Mouse (Mus musculus) myocyte (in vitro differentiated cells): Measurements from ENCODE around the gene Zdhhc12. TPM values are rescaled to one million over a fixed set of nuclear protein-coding genes. Genes with fewer than 3 reads are reported as not detected.
"Not testable (repeated sequence)": the region's sequence is repeated elsewhere in the genome, so short reads cannot be mapped to it uniquely, and the experiment has no call there.

Source experiments
- H3K27me3 ChIP-seq: one replicate; pipeline ENCODE4 v1.6.1; 2011; ENCODE audit not compliant: control insufficient read depth, insufficient read depth, insufficient read length
- H3K36me3 ChIP-seq: one replicate; pipeline ENCODE4 v1.6.1; 2011; ENCODE audit not compliant: control insufficient read depth, insufficient read depth
- H3K4me2 ChIP-seq: one replicate; pipeline ENCODE4 v1.6.1; 2011; ENCODE audit warnings: low read depth, control low read depth
- H3K4me3 ChIP-seq: one replicate; pipeline ENCODE4 v1.5.1; 2011; ENCODE audit warnings: mild to moderate bottlenecking, control low read depth, moderate library complexity
- H3K79me2 ChIP-seq: one replicate; pipeline ENCODE4 v1.6.1; 2011; ENCODE audit not compliant: control insufficient read depth, insufficient read depth
- H3ac ChIP-seq: one replicate; pipeline ENCODE4 v1.6.1; 2011; ENCODE audit not compliant: control insufficient read depth, insufficient read length
- CEBPB ChIP-seq: IDR thresholded peaks from 2 replicates; pipeline ENCODE4 v1.6.1; 2011; ENCODE audit warnings: mild to moderate bottlenecking, moderate library complexity; ENCODE audit not compliant: poor library complexity, insufficient read depth, severe bottlenecking
- E2F4 ChIP-seq: IDR thresholded peaks from one replicate; pipeline ENCODE4 v1.6.1; 2011; ENCODE audit warnings: mild to moderate bottlenecking, control low read depth, moderate library complexity; ENCODE audit not compliant: insufficient read depth
- MAX ChIP-seq: IDR thresholded peaks from one replicate; pipeline ENCODE4 v1.6.1; 2011; ENCODE audit warnings: low read depth, mild to moderate bottlenecking, control low read depth
- MYOD1 ChIP-seq, 3 experiments: IDR thresholded peaks; one replicate each; pipeline ENCODE4 v1.6.1; 2011; ENCODE audit warnings: control low read depth in 2 of 3, low read depth in 2 of 3, mild to moderate bottlenecking in 2 of 3, moderate library complexity in 1 of 3; ENCODE audit not compliant: insufficient read length in 2 of 3, control insufficient read depth in 1 of 3
- MYOG ChIP-seq, 3 experiments: IDR thresholded peaks; one replicate each; pipeline ENCODE4 v1.6.1; 2011; ENCODE audit warnings: control low read depth in 2 of 3, low read depth in 2 of 3, mild to moderate bottlenecking in 2 of 3; ENCODE audit not compliant: insufficient read length in 2 of 3, control insufficient read depth in 1 of 3, insufficient read depth in 1 of 3
- POLR2A ChIP-seq: IDR thresholded peaks from one replicate; pipeline ENCODE4 v1.6.1; 2011; ENCODE audit warnings: low read depth, mild to moderate bottlenecking, control low read depth, moderate library complexity; ENCODE audit not compliant: insufficient read length
- POLR2AphosphoS2 ChIP-seq: IDR thresholded peaks from one replicate; pipeline ENCODE4 v1.6.1; 2011; ENCODE audit warnings: low read depth, control low read depth; ENCODE audit not compliant: insufficient read length
- REST ChIP-seq: IDR thresholded peaks from one replicate; pipeline ENCODE4 v1.6.1; 2011; ENCODE audit warnings: mild to moderate bottlenecking, control low read depth, moderate library complexity; ENCODE audit not compliant: insufficient read depth, insufficient read length
- SRF ChIP-seq: IDR thresholded peaks from one replicate; pipeline ENCODE4 v1.6.1; 2011; ENCODE audit warnings: low read depth; ENCODE audit not compliant: control insufficient read depth, insufficient read length
- TCF12 ChIP-seq: IDR thresholded peaks from one replicate; pipeline ENCODE4 v1.6.1; 2011; ENCODE audit warnings: mild to moderate bottlenecking, control low read depth; ENCODE audit not compliant: poor library complexity, insufficient read depth, severe bottlenecking
- TCF3 ChIP-seq: IDR thresholded peaks from one replicate; pipeline ENCODE4 v1.6.1; 2011; ENCODE audit warnings: low read depth, control low read depth; ENCODE audit not compliant: insufficient read length
- USF1 ChIP-seq: IDR thresholded peaks from one replicate; pipeline ENCODE4 v1.6.1; 2011; ENCODE audit warnings: low read depth, mild to moderate bottlenecking, control low read depth, moderate library complexity
- polyA plus RNA-seq: library from polyadenylated mRNA; unstranded; fragments of >200 nt; fragmentation: generic; extraction: Trizol; gene quantifications from one replicate; pipeline ENCODE4 v1.2.1, GENCODE M21; 2012; ENCODE audit warnings: missing spikeins

Gene Zdhhc12
- polyA plus RNA-seq, 1 experiment, result 20.8 TPM

- H3K4me2 ChIP-seq, result no peak overlapping the region
- H3K36me3 ChIP-seq, result no peaks in the 10 kb centered on the region
- no peak for TF ChIP-seq MYOD1 (IDR thresholded peaks at IDR 0.05; ENCODE audit: control insufficient read depth in 1 of 3, insufficient read length in 2 of 3, low read depth in 2 of 3)
- no peak for TF ChIP-seq POLR2A
- no peak for TF ChIP-seq MYOG (IDR thresholded peaks at IDR 0.05; ENCODE audit: control insufficient read depth in 1 of 3, insufficient read depth in 1 of 3, insufficient read length in 2 of 3, low read depth in 2 of 3)
- H3K4me3 ChIP-seq, result no peak overlapping the region
- H3ac ChIP-seq, result no peak overlapping the region
- no peaks in the 10 kb centered on the region for H3K27me3 ChIP-seq
- no peaks in the 10 kb centered on the region for H3K79me2 ChIP-seq
These were observed 36.7 kb downstream of the Zdhhc12 start for GRCm38 (mm10) chr2:30056736-30057135.

DNA sequence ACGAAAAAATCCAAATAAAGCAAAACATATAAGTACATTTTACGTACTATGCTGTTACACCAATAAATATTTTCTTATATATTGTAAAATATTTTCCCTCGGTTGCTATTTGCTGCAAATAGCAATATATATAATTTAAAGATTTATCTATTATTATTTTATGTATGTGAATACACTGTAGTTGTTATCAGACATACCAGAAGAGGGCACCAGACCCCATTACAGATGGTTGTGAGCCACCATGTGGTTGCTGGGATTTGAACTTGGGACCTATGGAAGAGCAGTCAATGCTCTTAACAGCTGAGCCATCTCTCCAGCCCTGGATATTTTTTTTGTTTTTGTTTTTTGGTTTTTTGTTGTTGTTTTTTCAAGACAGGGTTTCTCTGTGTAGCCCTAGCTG, 38.1 kb downstream of the Zdhhc12 start:
- not testable (repeated sequence) for H3K4me2 ChIP-seq, H3K4me3 ChIP-seq, H3K27me3 ChIP-seq, H3K79me2 ChIP-seq, H3K36me3 ChIP-seq, H3ac ChIP-seq

GRCm38 (mm10) chr2:30051992-30052761, 41.3 kb downstream of the Zdhhc12 start:
- Histone ChIP-seq H3K36me3 (no peaks in the 10 kb centered on the region), H3K79me2 (no peaks in the 10 kb centered on the region), H3K27me3 (no peaks in the 10 kb centered on the region), H3K4me2 (no peak overlapping the region), H3K4me3 (no peak overlapping the region), H3ac (no peak overlapping the region)
- TF ChIP-seq REST, result no peak
- no peak for TF ChIP-seq POLR2AphosphoS2
- TF ChIP-seq E2F4, result no peak
- TF ChIP-seq MYOD1 (IDR thresholded peaks at IDR 0.05; ENCODE audit: control insufficient read depth in 1 of 3, insufficient read length in 2 of 3, low read depth in 2 of 3), result no peak
- no peak for TF ChIP-seq CEBPB
- no peak for TF ChIP-seq TCF3
- no peak for TF ChIP-seq MYOG (IDR thresholded peaks at IDR 0.05; ENCODE audit: control insufficient read depth in 1 of 3, insufficient read depth in 1 of 3, insufficient read length in 2 of 3, low read depth in 2 of 3)
- TF ChIP-seq MAX, result no peak

DNA sequence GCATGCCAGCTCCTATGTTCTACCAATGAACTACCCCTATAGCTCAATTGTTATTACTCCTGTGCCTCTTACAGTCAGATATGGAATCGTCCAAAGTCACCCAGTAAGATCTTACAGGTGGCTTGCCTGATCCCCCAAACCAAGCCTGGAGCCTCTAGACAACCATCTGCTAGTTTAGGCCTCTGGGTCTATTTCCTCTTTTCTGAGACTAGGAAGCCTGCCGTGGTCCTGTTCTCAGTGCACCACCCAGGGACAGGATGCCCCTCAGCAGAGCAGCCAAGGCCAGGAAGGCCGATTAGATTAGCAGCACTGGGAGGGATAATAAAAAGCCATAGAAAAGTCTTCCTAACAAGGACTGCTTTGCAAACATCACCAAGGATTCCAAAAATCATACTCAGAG, 43.6 kb downstream of the Zdhhc12 start:
- no peak for TF ChIP-seq POLR2AphosphoS2
- no peak for TF ChIP-seq MYOG (IDR thresholded peaks at IDR 0.05; ENCODE audit: control insufficient read depth in 1 of 3, insufficient read depth in 1 of 3, insufficient read length in 2 of 3, low read depth in 2 of 3)
- H3K27me3 ChIP-seq, result no peaks in the 10 kb centered on the region
- peak overlapping the region; percentile 35 for H3K4me3 ChIP-seq
- no peak overlapping the region for H3K4me2 ChIP-seq
- no peaks in the 10 kb centered on the region for H3K36me3 ChIP-seq
- no peaks in the 10 kb centered on the region for H3K79me2 ChIP-seq
- H3ac ChIP-seq, result no peak overlapping the region

- Histone ChIP-seq H3K36me3 (no peaks in the 10 kb centered on the region), H3K4me3 (peak within 1 kb of the TSS; percentile 35), H3K79me2 (no peaks in the 10 kb centered on the region), H3K27me3 (no peaks in the 10 kb centered on the region), H3K4me2 (peak within 1 kb of the TSS; percentile 91), H3ac (peak within 1 kb of the TSS; percentile 62)
- TF ChIP-seq TCF12 (no peak), POLR2A (peak; percentile 81), SRF (peak; percentile 85), TCF3 (no peak), MYOD1 (IDR thresholded peaks at IDR 0.05; ENCODE audit: control insufficient read depth in 1 of 3, insufficient read length in 2 of 3, low read depth in 2 of 3) (no peak), REST (no peak), MYOG (IDR thresholded peaks at IDR 0.05; ENCODE audit: control insufficient read depth in 1 of 3, insufficient read depth in 1 of 3, insufficient read length in 2 of 3, low read depth in 2 of 3) (peak in 1 of 3 experiments; percentile 30), POLR2AphosphoS2 (peak; percentile 80), USF1 (no peak), E2F4 (no peak), MAX (no peak)
These were observed 44.6 kb downstream of the Zdhhc12 start, which contains the start of gene Wdr34 for GRCm38 (mm10) chr2:30048699-30049388. Gene Wdr34, minus strand, starts transcription at chr2:30048881.
